Mouse (Mus musculus): ENCODE results near the gene Ptpre.
"Not testable (repeated sequence)": the region's sequence is repeated elsewhere in the genome, so short reads cannot be mapped to it uniquely, and the experiment has no call there.

Ptpre gene

GRCm38 (mm10) chr7:135650061-135650460 lies 112.8 kb downstream of the Ptpre start:
- peak; percentile 20 for DNase-seq

DNA sequence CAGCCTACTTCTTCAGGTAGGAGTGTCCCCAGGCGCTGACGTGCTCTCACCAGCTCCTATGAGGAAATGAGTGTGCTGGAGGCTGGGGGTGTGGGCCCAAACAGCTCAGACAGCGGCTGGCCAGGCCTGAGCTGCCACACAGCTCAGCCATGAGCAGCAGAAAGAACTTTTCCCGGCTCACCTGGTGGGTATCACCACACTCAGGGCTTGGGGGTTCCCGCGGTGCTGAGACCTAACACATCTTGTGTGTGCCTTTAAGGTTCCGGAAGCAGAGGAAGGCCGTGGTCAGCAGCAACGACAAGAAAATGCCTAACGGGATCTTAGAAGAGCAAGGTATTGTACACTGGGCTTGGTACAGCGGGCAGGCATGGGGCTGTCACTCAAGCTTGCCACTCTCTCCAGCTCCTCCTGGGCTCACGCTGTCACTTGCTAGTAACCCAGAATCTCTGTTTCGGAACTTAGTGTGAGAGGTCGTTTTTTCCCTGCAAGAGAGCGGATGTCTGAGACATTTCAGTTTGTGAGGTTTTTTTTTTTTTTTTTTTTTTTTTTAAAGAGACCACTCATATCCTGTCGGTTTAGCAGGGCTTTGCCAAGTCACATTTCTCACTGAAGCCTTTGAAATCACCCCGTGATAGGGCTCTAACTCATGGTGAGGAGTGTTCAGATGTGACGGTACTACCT lies 114.7 kb downstream of the Ptpre start:
- peak; percentile 58 to 62 for DNase-seq

- DNase-seq, result peak; percentile 16 to 27
Measured at GRCm38 (mm10) chr7:135652781-135653180, 115.5 kb downstream of the Ptpre start.

DNA sequence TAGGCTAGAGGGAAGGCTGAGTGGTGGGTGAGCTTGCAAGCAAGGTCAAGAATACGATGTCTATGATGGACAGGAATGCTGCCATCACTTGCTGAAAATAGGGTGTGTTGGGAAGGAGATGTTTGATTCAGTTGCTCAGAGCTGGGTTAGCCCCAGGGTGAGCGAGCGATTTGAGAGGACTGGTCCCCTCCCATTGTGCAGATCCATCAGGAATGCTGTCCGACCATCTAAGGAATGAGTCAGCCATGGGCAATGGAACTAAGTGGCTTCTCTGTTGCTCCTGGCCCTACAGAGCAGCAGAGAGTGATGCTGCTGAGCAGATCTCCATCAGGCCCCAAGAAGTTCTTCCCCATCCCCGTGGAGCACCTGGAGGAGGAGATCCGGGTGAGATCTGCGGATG lies 116.3 kb downstream of the Ptpre start:
- no peak for DNase-seq

DNA sequence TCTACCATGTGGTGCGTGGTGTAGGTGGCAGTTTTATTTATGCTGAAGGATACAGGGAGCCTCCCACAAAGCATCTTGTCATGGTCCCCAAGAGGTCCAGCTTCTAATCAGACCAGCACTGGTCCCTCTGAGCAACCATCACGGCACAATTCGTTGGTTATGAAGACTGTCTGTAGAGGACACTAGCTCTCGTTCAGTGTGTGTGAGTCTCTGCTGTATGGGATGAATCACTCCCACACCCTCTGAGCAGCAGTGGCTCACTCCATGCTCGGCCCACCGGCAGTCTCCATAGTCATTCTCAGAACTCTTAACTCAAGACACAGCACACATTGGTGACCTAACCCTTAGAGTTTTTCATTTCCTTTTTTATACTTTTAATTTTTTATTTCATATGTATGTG lies 117.0 kb downstream of the Ptpre start:
- DNase-seq, result no peak

DNA sequence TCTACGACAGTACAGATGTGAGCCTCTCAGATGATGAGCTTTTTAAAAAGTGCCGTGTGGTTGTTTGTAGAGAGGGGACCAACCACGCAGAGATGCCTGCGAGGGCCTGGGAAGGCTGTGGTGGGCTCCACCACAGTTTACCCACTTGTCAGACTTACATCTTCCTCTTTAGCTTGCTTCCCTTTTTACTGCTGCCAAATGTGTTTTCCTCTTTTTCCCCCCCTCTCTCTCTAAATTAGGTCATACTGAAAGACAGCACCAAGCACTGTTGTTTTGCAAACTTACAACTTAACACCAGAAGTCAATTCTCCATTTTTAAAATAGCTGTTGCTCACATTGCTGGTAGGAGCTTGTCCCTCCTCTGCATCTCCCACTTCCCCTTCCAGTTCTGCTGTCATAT lies 117.8 kb downstream of the Ptpre start:
- no peak for DNase-seq

- DNase-seq, result no peak
Measured at GRCm38 (mm10) chr7:135658150-135658549, 120.9 kb downstream of the Ptpre start.

DNA sequence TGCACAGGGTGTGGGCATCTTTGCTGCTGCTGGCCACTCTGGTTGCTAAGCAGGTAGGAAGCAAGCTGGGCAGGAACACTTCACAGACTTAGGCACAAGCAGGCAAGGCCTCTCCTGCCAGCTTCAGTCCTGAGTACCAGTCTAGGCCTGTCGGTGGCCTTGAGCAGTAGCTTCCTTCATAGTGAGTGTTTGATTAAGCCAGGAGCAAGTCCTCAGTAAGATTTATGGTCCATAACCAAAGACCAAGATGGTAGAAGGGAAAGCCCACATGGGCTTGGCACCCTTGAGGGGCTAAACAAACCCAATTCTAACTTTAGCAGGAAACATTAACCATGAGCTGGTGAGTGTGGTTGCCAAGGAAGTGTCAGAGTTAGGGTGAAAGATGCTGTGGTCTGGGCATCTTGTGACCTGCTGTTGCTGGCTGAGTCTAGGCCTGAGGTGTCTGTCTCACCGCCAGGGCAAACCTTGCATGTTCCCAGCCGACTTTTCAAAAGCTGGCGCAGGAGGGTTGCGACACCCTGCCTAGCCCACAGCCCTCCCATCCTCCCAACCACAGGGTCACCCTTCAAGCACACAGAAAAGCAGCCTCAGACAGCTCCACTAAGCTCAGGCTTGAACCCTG lies 122.1 kb downstream of the Ptpre start:
- no peak for DNase-seq

GRCm38 (mm10) chr7:135660314-135660713 lies 123.0 kb downstream of the Ptpre start:
- DNase-seq, result no peak

DNA sequence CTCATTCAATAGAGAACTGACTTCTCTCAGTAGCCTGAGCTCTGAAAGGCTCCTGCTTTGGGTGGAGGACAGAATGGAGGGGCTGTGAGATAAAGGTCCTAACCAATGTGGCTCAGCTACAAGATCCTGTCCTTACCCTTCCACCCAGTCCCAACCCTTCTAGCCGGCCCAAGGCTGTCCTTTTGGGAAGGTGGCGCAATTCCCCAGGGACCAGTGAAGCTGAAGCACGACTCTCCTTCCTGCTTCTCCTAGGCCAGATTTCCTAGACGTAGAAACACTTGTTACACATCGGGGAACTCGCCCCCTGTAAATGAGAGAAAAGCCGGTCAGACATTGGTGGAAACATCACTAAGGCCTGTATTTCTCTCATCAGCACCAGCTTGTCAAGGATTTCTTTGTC lies 126.9 kb downstream of the Ptpre start:
- DNase-seq, result no peak

GRCm38 (mm10) chr7:135666314-135666713 lies 129.0 kb downstream of the Ptpre start:
- DNase-seq, result no peak

GRCm38 (mm10) chr7:135668852-135669739 lies 131.8 kb downstream of the Ptpre start:
- DNase-seq, result peak; percentile 75

- DNase-seq, result no peak
Measured at GRCm38 (mm10) chr7:135673576-135673975, 136.3 kb downstream of the Ptpre start.

DNA sequence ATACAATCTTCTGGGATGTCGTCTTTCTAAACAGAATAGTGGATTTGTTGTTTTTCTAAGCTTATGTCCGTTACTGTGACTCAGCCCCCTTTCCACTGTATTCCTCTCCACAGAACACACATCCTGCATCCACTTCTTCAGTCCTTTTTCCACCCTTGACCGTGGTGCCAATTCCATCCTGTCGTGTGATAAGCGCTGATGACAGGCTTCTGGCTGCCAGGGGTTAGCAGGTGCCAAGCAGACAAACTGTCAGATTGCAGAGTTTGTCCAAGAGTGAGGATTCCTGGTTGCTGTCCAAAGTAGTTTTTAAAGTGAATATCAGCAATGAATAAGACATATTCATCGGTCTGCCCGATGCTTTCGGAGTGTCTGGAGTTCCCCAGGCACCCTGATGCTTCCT lies 139.4 kb downstream of the Ptpre start:
- DNase-seq, result no peak

- peak; percentile 72 to 73 for DNase-seq
Measured at GRCm38 (mm10) chr7:135680334-135680733, 143.1 kb downstream of the Ptpre start.

DNA sequence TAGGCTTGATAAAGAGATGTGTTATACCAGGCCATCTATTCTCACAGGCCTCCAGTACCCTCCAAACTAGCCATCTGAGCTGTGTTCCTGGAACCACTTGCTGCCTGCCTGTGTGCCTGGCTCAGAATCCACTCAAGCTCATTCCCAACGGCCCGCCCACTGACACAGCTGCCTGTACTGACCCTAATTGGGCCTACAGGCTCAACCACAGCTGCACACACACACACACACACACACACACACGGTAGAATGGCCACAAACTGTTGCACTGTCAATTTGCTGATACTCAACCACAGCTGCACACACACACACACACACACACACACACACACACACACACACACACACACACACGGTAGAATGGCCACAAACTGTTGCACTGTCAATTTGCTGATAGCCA lies 146.8 kb downstream of the Ptpre start:
- not testable (repeated sequence) for DNase-seq

DNA sequence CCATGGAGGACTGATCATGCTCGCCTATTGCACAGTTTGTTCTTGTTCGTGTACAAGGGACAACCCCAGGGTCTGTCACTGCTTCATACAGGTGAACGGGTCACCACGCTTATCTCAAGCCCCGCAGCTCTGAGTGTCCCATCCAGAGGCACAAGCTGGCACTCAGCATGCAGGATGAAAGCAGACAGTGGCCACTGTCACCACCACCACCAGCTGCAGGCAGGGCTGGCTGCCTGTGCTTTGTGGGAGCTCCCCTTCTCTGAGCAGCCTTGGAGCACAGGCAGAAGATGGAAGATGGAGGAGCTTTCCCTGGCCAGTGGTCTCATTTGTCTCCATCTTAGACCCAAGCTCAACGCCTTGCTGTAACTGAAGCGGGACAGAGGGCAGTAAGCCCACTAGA lies 147.7 kb downstream of the Ptpre start:
- no peak for DNase-seq

DNA sequence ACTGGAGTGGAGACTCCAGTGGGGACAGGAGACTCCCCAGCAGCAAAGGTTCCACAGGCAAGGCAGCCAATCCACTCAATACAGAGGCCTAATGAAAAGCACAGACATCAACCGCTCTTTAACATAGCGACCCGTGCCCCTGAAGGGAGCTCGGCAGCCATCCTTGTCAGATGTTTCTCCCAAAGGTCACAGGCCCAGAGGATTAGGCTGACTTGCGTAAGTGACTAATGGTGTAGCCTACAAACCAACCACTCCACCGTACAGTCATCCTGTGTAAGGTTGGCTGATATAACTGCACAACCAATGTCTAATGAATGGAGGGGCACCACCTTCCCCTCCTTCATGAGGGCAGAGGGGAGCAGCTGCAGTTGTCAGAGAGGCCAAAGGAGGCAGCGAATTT lies 152.1 kb downstream of the Ptpre start:
- DNase-seq, result no peak

DNA sequence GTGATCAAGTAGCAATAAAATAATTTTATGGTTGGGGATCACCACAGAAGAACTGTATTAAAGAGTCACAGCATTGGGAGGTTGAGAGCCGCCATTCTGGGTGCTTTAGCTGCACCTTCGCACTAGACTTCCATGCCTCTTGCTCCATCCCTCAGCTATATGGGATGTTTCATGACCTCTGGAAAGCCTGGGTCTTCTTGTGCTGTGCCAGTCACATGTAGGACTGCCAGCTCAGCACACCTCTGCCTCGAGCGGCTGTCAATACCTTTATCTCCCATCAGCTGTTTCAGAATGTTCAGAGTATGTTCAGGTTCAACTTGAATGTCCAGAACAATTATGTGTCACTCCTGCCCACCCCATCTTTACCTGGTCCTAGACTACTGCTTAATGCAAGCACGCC lies 154.7 kb downstream of the Ptpre start:
- no peak for DNase-seq

GRCm38 (mm10) chr7:135694130-135694529 lies 156.8 kb downstream of the Ptpre start:
- no peak for DNase-seq

GRCm38 (mm10) chr7:135694796-135695195 lies 157.5 kb downstream of the Ptpre start:
- DNase-seq, result no peak

DNA sequence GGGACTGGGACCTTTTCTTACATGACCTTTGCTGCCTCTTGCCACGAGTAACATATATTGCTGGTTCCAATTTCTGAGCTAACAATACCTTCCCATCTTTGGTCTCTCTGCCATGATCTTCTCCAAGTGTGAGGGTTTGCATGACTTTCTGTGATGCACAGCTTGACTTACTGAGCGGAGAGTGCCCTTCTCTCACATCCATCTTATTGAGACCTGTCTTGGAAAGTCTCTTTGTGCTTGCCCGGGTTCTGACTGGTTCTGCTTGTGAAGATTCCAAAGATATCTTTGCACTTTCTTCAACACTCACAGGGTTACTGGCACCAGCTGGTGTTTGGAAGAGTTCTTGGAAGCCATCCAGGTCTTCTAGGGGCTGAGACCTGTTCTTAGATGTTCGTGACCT lies 158.8 kb downstream of the Ptpre start:
- no peak for DNase-seq

GRCm38 (mm10) chr7:135697021-135697740 lies 159.9 kb downstream of the Ptpre start:
- not testable (repeated sequence) for DNase-seq
